Mouse (Mus musculus) lung, embryonic 15.5 days (tissue): ENCODE measurements at regions not wholly inside any gene's neighbourhood (a gene's known extent, or its start where the extent isn't known, plus 50 kb on each side); places are given as distances from the start of the nearest gene placed in this dataset.
"Not testable (repeated sequence)": the region's sequence is repeated elsewhere in the genome, so short reads cannot be mapped to it uniquely, and the experiment has no call there.

Source experiments
- ATAC-seq: fragments of 200-750 bp; cut with Nextera tagmentation; 2 replicates; pipeline ENCODE4 v1.8.0; 2017; ENCODE audit warnings: moderate number of reproducible peaks, borderline replicate concordance; ENCODE audit not compliant: low FRiP score, low TSS enrichment; ENCODE audit errors: extremely low read depth
- H3K27ac ChIP-seq: fragments of 300-500 bp; sonication (generic); 2 replicates; pipeline ENCODE4 v1.5.1; 2015; ENCODE audit warnings: moderate library complexity, mild to moderate bottlenecking, inconsistent platforms
- H3K27me3 ChIP-seq: fragments of 300-500 bp; sonication (generic); 2 replicates; pipeline ENCODE4 v1.6.1; 2015; ENCODE audit warnings: inconsistent platforms
- H3K36me3 ChIP-seq: fragments of 300-500 bp; sonication (generic); 2 replicates; pipeline ENCODE4 v1.6.1; 2015; ENCODE audit warnings: inconsistent platforms
- H3K4me1 ChIP-seq: fragments of 300-500 bp; sonication (generic); 2 replicates; pipeline ENCODE4 v1.6.1; 2015; ENCODE audit warnings: inconsistent platforms
- H3K4me2 ChIP-seq: fragments of 300-500 bp; sonication (generic); 2 replicates; pipeline ENCODE4 v1.6.1; 2015; ENCODE audit warnings: inconsistent platforms, mild to moderate bottlenecking, moderate library complexity
- H3K4me3 ChIP-seq: fragments of 300-500 bp; sonication (generic); 2 replicates; pipeline ENCODE4 v1.5.1; 2015; ENCODE audit warnings: mild to moderate bottlenecking, inconsistent platforms
- H3K9ac ChIP-seq: fragments of 300-500 bp; sonication (generic); 2 replicates; pipeline ENCODE4 v1.6.1; 2015; ENCODE audit warnings: inconsistent platforms
- H3K9me3 ChIP-seq: fragments of 300-500 bp; sonication (generic); 2 replicates; pipeline ENCODE4 v1.6.1; 2016; ENCODE audit warnings: inconsistent platforms
- WGBS: fragments of 180-500 bp; shearing (Covaris S2); methylation state at CpG from one replicate; pipeline ENCODE4 v1.1.7; 2015; 5-methylcytosine and 5-hydroxymethylcytosine counted together

DNA sequence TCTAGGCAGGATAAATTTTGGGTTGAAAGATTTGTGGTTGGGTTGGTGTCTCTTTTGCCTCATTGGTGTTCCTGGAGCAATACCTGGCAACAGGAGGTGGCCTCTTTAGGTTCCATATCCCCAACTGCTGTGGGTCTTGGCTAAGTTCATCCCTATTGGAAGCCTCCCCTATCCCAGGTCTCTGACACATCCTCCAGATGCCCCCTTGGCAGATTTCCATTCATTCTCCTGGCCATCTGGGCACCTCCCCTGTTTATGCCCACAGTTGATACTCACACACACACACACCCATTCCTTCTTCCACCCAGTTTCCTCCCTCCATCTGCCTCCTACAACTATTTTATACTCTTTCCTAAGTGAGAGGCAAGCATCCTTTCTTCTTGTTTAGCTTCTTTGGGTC, 984.9 kb upstream of the Gm12353 start:
- no peak for ATAC-seq
- H3K9ac ChIP-seq: no peak overlapping the region
- no peaks in the 10 kb centered on the region for H3K9me3 ChIP-seq
- H3K36me3 ChIP-seq: no peaks in the 10 kb centered on the region
- no peak overlapping the region for H3K27ac ChIP-seq
- no peaks in the 10 kb centered on the region for H3K27me3 ChIP-seq
- no peaks in the 10 kb centered on the region for H3K4me1 ChIP-seq
- H3K4me3 ChIP-seq: no peak overlapping the region
- H3K4me2 ChIP-seq: no peak overlapping the region

DNA sequence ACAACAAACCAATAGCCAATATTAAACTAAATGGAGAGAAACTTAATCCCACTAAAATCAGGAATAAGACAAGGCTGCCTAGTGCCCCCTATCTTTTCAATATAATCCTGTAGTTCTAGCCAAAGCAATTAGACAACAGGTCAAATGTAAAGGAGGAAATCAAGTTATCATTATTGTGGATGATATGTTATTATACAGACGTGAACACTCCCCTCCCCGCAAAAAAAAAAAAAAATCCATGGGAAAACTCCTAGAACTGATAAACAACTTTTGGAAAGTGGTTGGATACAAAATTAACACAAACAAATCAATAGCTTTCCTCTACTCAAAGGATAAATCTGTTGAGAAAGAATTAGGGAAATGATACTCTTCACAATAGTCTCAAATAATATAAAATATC, 966.2 kb upstream of the Gm12353 start:
- ATAC-seq: no peak
- Histone ChIP-seq H3K36me3 (no peaks in the 10 kb centered on the region), H3K27me3 (no peaks in the 10 kb centered on the region), H3K27ac (no peak overlapping the region), H3K9ac (no peak overlapping the region), H3K4me3 (no peak overlapping the region), H3K4me2 (no peak overlapping the region), H3K9me3 (no peaks in the 10 kb centered on the region), H3K4me1 (no peaks in the 10 kb centered on the region)
- WGBS: 72% methylated on average over 2 of the region's 2 CpGs

DNA sequence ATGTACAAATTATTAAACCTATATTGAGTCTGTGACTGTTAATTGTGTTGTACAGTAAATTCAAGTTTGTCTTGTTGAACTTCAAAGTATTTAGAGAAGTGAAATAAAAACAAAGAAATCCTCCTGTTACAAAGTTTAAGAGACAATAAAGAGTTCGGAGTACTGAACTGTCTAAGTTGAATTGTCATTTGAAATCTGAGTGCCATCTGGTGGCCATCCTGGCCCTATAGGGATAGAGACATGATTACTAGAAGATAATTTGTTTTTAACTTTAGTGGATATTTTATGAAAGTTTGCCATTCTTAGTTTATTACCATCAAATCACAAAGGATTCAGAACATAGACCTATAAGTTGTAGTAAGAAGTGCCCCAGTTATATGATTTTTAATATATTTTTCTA, 956.1 kb upstream of the Gm12353 start:
- Histone ChIP-seq H3K36me3 (no peaks in the 10 kb centered on the region), H3K27ac (no peak overlapping the region), H3K4me1 (no peaks in the 10 kb centered on the region), H3K27me3 (no peaks in the 10 kb centered on the region), H3K9ac (no peak overlapping the region), H3K9me3 (no peaks in the 10 kb centered on the region), H3K4me3 (no peak overlapping the region), H3K4me2 (no peak overlapping the region)
- 40% methylated on average over 1 of the region's 1 CpGs for WGBS
- ATAC-seq: no peak

DNA sequence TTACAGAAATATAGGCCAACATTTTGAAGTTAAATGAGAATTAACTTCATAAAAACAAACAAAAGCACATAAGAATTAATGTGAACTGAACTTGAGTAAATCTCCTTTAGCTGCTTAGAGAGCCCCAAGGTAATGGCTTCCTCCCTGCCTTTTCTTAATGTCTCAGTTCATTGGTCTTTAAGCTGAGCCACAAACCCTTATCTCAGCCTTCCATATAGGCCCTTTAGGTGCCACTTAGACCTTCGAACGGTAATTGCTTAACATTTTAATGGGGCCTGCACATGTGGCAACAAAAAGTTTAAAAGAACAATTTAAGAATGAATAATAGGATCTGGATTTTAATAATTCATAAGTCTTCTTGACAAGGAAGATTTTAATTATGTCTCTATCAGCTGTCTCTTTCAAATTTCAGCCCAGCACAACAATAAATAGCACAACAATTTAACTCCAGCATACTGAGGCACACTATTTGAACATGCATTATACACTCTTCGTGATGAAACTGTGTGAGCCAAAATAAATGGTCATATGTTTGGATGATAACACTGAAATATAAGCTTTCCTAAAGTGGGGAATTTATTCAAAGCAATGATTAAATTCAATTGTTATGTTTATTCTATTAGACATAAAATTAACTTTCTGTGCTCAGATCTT, 919.2 kb upstream of the Gm12353 start:
- Histone ChIP-seq H3K27ac (no peak overlapping the region), H3K4me2 (no peak overlapping the region), H3K9ac (no peak overlapping the region), H3K4me3 (no peak overlapping the region), H3K27me3 (no peaks in the 10 kb centered on the region), H3K4me1 (no peaks in the 10 kb centered on the region), H3K36me3 (no peaks in the 10 kb centered on the region), H3K9me3 (no peaks in the 10 kb centered on the region)
- WGBS: 64% methylated on average over 3 of the region's 3 CpGs
- no peak for ATAC-seq

DNA sequence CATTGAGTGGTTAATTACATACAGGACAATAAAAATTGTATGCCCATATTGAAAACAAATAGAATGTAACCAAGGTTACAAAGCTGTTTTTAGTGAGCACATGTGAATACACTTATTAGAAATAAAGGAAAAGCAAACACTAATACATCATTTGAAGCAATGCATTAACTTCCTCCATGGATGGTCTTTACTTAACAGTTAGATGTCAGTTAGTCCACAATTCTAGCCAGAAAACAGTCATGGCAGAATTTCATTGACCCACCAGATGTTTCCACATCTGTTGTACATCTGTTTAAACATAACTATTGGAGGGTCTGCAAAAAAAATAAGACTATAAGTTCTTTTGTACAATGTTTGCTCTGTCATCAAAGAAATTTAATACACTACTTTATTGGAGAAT, 911.2 kb upstream of the Gm12353 start:
- no peaks in the 10 kb centered on the region for H3K4me1 ChIP-seq
- H3K36me3 ChIP-seq: no peaks in the 10 kb centered on the region
- no peak overlapping the region for H3K9ac ChIP-seq
- no peak overlapping the region for H3K27ac ChIP-seq
- H3K4me3 ChIP-seq: no peak overlapping the region
- H3K4me2 ChIP-seq: no peak overlapping the region
- no peaks in the 10 kb centered on the region for H3K27me3 ChIP-seq
- no peak for ATAC-seq
- H3K9me3 ChIP-seq: no peaks in the 10 kb centered on the region

DNA sequence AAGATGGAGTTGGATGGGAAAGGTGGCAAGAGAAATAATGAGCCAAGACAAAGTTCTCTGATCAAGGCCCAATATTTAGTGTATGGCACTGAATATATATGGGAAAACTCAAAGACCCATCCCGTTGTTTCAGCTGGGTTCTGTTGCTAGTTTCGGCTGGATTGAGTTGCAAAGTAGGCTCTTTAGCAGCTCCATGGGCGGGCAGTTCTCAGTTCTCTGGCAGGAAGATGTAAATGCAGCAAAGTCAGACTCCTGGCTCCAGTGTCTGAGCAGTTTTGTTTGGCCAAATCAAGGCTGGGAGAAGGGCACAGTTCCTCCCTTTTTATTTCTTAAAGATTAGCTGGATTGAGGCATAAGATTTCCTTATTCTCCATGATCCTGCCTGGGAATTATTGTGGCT, 909.0 kb upstream of the Gm12353 start:
- H3K27me3 ChIP-seq: no peaks in the 10 kb centered on the region
- no peak overlapping the region for H3K27ac ChIP-seq
- H3K9ac ChIP-seq: no peak overlapping the region
- H3K4me2 ChIP-seq: no peak overlapping the region
- no peak for ATAC-seq
- H3K4me1 ChIP-seq: no peaks in the 10 kb centered on the region
- 54% methylated on average over 3 of the region's 3 CpGs for WGBS
- H3K4me3 ChIP-seq: no peak overlapping the region
- H3K9me3 ChIP-seq: no peaks in the 10 kb centered on the region
- no peaks in the 10 kb centered on the region for H3K36me3 ChIP-seq

DNA sequence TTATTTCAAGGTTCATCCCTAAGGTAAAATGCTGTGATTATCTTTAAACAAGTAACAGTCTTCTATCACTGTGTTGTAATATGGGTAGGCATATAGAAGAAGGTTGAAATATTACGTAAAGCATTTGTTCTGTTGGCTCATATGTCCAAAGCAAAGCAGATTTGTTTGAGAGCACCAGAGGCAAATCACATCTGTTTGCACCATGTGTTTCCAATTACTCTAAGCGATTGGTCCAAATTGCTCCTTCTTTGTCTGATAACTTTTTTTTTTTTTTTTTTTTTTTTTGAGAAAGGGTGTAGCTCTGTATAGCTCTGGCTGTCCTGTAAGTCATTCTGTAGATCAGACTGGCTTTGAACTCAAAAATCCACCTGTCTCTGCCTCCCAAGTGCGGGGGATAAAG, 861.0 kb upstream of the Gm12353 start:
- no peaks in the 10 kb centered on the region for H3K27me3 ChIP-seq
- no peak overlapping the region for H3K4me3 ChIP-seq
- WGBS: 70% methylated on average over 3 of the region's 3 CpGs
- no peak for ATAC-seq
- H3K9me3 ChIP-seq: no peaks in the 10 kb centered on the region
- H3K27ac ChIP-seq: no peak overlapping the region
- H3K9ac ChIP-seq: no peak overlapping the region
- H3K36me3 ChIP-seq: no peaks in the 10 kb centered on the region
- H3K4me2 ChIP-seq: no peak overlapping the region
- H3K4me1 ChIP-seq: no peaks in the 10 kb centered on the region

DNA sequence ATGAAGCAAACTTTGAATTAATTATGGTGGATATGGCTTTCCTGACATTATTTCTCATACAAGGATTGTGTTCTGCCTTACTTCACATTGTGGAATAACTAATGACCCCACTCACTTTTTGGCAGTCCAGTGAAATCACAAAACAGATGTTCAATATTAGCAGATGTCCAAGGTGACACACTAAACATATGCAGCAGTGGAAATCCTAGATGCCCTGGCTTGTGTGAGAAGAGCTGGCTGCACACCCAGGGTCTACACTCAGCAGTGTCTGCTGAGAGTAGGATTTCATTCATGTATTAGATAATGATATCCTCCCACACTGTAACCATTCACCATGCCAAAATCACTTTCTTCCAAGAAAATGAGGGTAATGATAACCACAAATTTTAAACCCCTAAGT, 816.9 kb upstream of the Gm12353 start:
- H3K27me3 ChIP-seq: no peaks in the 10 kb centered on the region

DNA sequence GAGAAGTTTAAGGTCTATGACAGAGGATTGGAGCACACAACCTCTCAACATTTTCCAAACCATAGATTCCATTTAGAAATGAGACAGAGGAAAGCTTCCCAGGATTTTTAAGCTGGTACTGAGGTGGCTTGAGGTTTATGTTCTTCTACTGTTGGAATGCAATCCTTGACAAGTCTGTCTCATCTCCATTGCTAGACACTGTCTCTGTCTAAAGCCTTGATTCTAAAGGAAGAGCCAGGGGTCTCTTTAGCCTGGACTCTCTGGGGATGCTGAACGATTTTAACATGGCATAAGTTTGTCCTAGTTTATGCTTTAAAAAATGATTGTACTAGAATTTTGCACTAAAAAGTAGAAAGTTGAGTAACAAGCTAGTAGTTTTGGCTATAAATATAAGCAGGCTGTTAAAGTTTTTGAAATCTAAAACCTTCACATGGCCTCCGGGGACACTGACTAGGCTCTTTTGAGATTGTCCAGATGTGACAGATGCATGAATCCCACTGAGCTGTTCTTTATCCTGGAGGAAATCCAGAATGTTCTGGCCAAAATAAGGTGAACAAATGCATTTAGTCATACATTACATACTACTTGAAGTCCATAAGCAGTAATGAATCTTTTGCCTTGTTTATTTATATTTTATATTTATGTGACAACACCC, 809.4 kb upstream of the Gm12353 start:
- WGBS: 28% methylated on average over 2 of the region's 2 CpGs
- Histone ChIP-seq H3K4me1 (no peaks in the 10 kb centered on the region), H3K36me3 (no peaks in the 10 kb centered on the region), H3K27me3 (no peaks in the 10 kb centered on the region), H3K4me3 (no peak overlapping the region), H3K27ac (no peak overlapping the region), H3K9ac (no peak overlapping the region), H3K4me2 (no peak overlapping the region), H3K9me3 (no peaks in the 10 kb centered on the region)
- ATAC-seq: peak; percentile 90; the same call in 1 of the 2 replicates

More for the DNA sequence above, 816.9 kb upstream of the Gm12353 start:
- no peak overlapping the region for H3K4me2 ChIP-seq
- no peak overlapping the region for H3K4me3 ChIP-seq
- no peaks in the 10 kb centered on the region for H3K36me3 ChIP-seq
- no peaks in the 10 kb centered on the region for H3K9me3 ChIP-seq
- no peak overlapping the region for H3K9ac ChIP-seq
- H3K4me1 ChIP-seq: no peaks in the 10 kb centered on the region
- ATAC-seq: no peak
- H3K27ac ChIP-seq: no peak overlapping the region

DNA sequence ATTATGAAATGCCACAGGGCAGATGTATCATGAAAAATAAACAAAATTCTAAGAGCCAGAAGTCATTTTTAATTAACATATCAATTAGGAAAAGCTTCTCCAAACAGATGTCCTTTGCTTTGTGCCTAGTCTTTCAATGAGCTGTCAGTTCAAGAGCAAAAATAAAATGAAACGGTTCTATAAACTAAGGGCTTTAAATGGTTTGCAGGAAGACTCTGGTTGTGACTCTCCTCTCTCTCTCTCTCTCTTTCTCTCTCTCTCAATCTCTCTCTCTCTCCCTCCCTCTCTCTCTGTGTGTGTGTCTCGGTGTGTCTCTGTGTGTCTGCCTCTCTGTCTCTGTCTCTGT, 808.9 kb upstream of the Gm12353 start:
- no peak overlapping the region for H3K4me2 ChIP-seq
- no peak overlapping the region for H3K27ac ChIP-seq
- WGBS: 46% methylated on average over 2 of the region's 2 CpGs
- H3K4me3 ChIP-seq: no peak overlapping the region
- no peaks in the 10 kb centered on the region for H3K4me1 ChIP-seq
- no peaks in the 10 kb centered on the region for H3K9me3 ChIP-seq
- no peak overlapping the region for H3K9ac ChIP-seq
- H3K36me3 ChIP-seq: no peaks in the 10 kb centered on the region
- ATAC-seq: peak; percentile 79; the same call in 1 of the 2 replicates
- no peaks in the 10 kb centered on the region for H3K27me3 ChIP-seq

DNA sequence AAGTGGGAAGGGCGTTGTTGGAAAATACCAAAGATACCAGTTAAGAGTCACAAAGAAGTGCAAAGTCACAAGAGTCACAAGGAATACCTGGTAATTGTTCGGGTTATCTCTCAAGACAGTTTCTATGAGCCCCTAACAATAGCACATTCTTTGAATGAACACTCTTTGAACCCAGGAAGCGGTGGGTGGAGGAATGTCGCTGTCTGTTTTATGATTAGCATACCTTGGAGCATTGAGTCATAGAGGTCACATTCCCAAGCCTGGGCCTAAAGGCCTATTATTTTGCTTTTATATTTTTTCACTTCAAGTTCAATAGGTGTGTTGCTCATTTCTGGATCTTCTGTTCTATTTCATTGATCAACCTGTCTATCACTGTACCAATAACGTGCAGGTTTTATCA, 802.1 kb upstream of the Gm12353 start:
- H3K4me1 ChIP-seq, H3K4me2 ChIP-seq: not testable (repeated sequence)
- 87% methylated on average over 5 of the region's 5 CpGs for WGBS

More for the DNA sequence above, 802.1 kb upstream of the Gm12353 start:
- ATAC-seq, H3K4me3 ChIP-seq, H3K36me3 ChIP-seq, H3K27me3 ChIP-seq, H3K9me3 ChIP-seq, H3K27ac ChIP-seq, H3K9ac ChIP-seq: not testable (repeated sequence)
